Mouse (Mus musculus) frontal cortex, postnatal 10 days (tissue): ENCODE measurements around the gene Kif19a.

Experiments used
- DNase-seq, 2 experiments: peaks; one replicate each; pipeline ENCODE4 v3.0.0; 2022; ENCODE audit warnings: low spot score in 2 of 2, mixed read lengths in 1 of 2

Gene Kif19a

GRCm38 (mm10) chr11:114780076-114780475, 14.9 kb downstream of the Kif19a start:
- no peak for DNase-seq

- DNase-seq: no peak
Observed at GRCm38 (mm10) chr11:114785892-114786291, 20.7 kb downstream of the Kif19a start.

GRCm38 (mm10) chr11:114786326-114786725, 21.1 kb downstream of the Kif19a start:
- DNase-seq: peak in 1 of 2 experiments; percentile 55

DNA sequence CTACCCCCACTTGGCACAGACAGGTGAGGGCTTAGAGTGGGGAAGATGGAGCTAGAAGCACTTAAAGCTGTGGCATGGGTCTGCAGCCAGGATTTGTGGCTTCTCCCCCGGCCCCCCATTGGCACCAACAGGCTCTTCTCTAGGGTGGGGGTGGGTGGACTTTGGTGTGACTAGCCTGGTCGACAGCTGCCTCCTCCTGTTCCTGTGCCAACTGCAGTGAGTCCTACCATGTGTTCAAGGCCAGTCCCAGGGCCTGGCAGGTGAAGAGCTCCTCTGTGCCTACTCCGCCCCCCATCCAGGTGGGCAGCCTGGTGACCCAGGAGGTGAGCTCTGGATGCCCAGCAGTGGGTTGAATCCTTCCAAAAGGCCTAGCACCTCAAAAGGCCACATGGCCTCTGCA, 22.4 kb downstream of the Kif19a start:
- DNase-seq: no peak

DNA sequence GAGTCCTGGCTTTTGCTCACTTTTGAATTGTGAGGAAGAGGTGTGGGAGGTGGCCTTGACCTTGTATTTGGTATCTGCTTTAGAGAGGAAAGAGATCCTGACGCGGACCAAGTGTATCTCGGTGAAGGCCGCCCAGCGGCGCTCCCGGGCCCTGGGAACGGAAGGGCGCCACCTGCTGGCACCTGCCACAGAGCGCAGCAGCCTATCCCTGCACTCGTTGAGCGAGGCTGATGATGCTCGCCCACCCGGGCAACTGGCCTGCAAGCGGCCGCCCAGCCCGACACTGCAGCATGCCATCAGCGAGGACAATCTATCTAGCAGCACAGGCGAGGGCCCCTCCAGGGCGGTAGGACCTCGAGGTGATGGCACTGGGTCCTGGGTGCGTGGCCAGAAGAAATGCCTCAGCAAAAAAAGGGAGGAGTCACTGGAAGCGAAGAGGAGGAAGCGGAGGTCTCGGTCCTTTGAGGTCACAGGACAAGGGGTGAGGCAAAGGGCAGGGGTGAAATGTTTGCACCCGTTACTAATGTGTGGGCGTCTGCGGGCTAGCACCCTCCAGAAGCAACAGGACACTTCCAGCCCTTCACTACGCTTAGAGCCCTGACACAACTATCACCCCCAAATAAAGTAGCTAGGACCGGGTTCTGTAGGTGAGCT, 24.0 kb downstream of the Kif19a start:
- DNase-seq: peak; percentile 67 to 80

DNA sequence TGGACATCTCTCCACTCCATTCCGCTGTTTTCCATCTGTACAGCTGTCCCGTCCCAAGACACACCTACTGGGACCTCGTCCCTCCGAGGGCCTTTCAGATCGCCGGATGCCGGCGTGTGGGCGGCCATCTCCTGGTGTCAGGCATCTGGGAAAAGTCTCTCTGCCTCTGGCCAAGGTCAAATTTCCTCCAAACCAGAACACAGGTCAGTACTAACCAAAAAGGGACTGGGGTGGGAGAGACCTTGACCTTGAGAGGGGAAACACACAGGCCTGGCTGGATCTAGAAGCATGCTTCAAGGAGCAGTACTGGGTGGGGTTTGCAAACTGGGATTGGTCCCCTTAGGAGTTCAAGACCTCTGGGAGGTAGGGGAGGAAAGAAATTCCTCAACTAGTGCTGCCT, 24.5 kb downstream of the Kif19a start:
- no peak for DNase-seq

DNA sequence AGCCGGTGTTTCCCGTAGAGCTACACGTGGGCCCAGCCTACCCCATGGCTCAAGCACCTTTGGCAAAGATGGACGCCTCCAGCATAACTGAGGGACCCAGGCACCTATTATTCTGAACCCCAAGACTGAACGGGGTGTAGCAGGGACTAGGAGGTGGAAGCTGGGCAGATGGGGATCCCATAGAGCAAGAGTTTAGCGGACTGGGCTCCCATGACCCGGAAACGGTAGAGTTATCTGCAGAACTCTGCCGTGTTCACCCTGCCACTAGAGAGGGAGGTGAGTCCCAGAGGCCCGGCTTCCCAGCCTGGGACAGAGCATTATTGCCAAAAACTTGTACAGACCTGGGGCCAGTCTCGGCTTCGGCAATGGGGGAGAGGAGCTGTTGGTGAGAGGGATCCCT, 25.0 kb downstream of the Kif19a start:
- DNase-seq: no peak

DNA sequence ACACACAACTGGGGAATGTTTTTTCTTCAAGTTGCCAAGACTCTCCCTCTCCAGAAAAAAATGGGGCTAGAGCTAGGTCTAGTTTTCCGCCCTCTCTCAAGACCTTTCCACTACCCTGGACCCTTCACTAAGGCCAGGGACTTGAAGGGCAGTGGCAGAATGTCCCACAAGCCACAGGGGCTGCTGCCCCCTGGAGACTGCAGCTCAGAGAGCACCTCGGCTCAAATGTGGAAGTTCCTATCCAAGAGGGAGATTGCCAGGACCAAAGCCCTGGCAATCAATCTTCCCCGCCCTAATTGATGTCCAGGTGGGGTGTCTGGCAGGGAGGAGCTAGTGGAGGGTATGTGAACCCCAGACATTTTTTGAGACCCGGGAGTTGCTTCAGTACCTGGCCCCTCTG, 25.7 kb downstream of the Kif19a start:
- no peak for DNase-seq

DNA sequence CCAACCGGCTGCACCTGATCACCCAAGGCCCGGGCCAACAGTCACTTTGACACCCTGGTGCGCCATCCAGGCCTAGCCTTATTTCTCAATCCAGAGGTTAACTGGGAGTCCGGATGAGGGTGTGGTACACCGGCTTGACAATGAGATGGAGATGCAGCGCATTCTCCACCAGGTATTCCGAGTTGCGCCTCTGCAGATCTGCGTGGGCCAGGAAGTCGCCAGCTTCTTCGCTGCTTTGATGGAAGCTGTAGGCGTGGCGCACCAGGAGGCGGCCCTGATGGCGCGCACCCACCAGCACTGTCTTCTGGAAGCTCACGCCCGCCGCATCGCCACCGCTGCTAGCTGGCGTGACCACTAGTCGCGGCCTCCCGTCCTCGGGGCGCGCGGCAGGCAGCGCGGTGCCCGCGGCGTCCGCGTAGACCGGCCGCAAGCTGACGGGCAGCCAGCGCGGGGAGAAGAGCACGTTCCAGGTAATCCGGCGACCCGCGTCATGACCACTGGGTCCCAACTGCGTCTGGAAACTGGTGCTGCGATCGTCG, 26.2 kb downstream of the Kif19a start:
- DNase-seq: no peak

GRCm38 (mm10) chr11:114791891-114792411, 26.8 kb downstream of the Kif19a start:
- DNase-seq: peak in 1 of 2 experiments; percentile 45

DNA sequence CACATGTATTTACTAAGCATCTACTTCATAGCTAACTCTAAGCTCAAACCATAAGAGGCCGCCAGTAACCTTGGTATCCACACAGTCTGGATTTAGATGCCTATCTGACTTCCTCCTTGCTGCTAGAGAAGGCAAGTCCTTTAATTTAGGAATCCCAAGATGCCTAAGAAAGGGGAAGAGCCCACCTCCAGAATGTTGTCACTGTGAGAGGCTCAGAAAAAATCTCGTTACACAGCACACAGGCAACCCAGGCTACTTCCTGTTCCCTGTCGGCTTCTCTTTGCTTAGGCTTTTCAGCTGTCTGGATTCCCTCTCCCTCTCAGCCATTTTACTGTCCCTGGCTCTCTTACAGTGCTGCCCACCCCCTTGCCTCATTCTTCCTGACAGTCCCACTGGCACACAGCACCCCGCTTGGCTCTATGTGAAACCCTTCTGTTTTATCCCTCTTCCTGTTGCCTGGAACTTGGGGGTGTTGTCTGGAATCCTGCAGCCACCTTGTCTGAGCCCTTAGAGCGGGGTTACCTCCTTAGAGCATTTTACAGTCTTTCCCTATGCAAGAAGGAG, 27.8 kb downstream of the Kif19a start:
- DNase-seq: no peak

GRCm38 (mm10) chr11:114793868-114794545, 28.8 kb downstream of the Kif19a start:
- DNase-seq: peak in 1 of 2 experiments; percentile 51

DNA sequence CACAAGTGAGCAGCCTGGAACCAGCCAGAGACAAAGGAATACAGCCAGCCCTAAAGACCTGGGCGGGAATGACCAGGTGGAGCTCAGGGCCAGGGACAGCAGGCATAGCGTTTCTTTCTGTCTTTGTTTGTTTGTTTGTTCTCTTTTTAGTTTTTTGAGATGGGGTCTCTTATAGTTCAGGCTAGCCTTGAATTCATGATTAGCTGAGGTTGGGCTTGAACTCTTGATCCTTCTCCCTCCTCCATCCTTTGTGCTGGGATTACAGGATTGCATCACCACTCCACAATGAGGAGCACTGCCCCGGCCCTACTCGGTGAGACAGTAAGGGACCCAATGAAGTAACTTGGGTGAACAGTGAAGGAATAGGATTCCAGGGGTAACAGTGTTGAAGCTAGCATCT, 29.5 kb downstream of the Kif19a start:
- DNase-seq: no peak

DNA sequence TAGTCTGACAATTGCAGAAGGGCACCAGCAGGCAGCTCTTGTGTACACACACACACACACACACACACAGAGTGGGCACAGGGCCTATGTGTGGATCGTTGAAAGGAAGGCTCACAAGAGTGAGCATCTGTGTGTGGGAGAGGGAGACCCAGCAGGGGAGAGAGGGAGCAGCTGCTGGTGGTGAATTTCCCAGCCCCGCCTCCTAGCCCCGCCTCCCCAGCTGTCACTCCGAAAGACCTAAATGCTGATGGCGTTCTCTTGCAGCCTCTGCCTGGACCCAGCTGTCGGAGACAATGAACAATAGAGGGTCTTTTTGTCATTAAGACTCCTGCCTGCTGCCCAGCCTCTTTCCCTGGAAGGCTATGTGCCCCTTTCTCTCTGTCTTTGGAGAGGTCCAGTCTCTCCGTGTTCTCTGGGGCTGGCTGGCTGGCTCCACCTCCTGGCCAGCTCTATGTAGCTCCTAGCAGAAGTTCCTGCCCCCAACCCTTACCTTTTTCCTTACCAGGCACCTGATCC, 30.1 kb downstream of the Kif19a start:
- peak; percentile 90 to 95 for DNase-seq

DNA sequence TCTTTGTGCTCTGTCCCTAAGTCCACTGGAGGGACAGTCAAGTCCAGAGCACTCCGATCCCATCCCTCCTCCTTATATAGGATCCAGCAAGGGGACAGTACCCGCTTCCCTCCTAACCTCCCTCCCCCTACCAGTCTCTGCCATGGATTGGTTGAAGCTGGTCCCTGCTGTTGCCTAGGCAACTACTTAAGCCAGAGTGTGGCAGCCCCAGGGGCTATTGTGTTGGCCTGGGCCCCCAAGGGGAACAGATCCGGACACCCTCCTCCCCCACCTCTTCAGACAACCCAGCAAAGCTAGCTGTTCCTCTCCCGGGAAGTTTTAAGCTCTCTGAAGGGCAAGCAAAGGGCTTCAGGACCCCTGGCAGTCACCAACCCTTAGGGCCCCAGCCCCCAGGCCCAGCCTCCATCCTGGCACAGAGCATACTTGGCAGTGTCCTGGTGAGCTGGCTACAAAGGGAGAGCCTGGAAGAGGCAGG, 30.7 kb downstream of the Kif19a start, which contains the start of gene Btbd17:
Gene Btbd17 (minus strand): TSS at position 98 of the 475 bp plus-strand sequence.
- DNase-seq: peak; percentile 69 to 81

- DNase-seq: no peak
Observed at GRCm38 (mm10) chr11:114797176-114797575, 32.0 kb downstream of the Kif19a start.

- no peak for DNase-seq
Observed at GRCm38 (mm10) chr11:114797981-114798380, 32.8 kb downstream of the Kif19a start.

GRCm38 (mm10) chr11:114798624-114799023, 33.4 kb downstream of the Kif19a start, which contains the start of gene Gpr142:
TSS of gene Gpr142 (plus strand) at chr11:114798924.
- no peak for DNase-seq

DNA sequence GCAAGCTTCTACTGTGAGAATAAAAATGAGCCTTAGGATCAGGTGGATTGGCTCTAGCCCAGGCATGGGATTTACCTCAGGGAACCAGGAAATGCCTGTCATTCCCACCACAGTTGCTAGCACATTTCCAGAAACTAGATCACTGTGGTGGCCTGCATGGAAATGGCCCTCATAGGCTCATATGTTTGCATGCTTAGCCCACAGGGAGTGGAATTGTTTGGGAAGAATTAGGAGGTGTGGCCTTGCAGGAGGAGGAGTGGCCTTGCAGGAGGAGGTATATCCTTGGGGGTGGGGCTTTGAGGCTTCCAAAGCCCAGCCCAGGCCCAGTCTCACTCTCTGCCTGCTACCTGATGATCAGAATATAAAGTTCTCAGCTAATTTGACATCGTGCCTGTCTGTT, 36.7 kb downstream of the Kif19a start:
- no peak for DNase-seq

- DNase-seq: no peak
Observed at GRCm38 (mm10) chr11:114802540-114803267, 37.5 kb downstream of the Kif19a start.

- no peak for DNase-seq
Observed at GRCm38 (mm10) chr11:114803990-114804389, 38.8 kb downstream of the Kif19a start.
